Mouse (Mus musculus) A20 (cell line): ENCODE measurements around the gene Mc3r.

Source experiments
- DNase-seq: peaks from one replicate; pipeline ENCODE4 v3.0.0-alpha.2; 2011; ENCODE audit warnings: low read depth, low spot score

Mc3r gene

DNA sequence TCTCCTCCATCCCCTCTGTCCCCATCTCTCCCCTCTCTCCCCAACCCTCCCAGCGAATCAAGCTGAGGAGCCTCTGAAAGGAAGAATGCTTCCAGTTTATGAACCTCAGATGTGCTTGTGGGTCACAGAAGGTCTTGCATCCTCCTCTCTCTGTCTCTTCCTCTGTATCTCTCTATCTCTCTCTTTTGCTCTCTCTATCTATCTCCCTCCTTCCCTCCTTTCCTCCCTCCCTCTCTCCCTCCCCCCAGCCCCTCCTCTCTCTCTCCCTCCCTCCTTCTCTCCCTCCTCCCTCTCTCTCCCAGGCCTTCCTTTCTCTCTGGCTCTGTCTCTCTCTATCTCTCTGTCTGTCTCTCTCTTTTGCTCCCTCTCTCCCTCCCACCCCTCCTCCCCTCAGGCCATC, 50.2 kb downstream of the Mc3r start:
- DNase-seq = no peak

DNA sequence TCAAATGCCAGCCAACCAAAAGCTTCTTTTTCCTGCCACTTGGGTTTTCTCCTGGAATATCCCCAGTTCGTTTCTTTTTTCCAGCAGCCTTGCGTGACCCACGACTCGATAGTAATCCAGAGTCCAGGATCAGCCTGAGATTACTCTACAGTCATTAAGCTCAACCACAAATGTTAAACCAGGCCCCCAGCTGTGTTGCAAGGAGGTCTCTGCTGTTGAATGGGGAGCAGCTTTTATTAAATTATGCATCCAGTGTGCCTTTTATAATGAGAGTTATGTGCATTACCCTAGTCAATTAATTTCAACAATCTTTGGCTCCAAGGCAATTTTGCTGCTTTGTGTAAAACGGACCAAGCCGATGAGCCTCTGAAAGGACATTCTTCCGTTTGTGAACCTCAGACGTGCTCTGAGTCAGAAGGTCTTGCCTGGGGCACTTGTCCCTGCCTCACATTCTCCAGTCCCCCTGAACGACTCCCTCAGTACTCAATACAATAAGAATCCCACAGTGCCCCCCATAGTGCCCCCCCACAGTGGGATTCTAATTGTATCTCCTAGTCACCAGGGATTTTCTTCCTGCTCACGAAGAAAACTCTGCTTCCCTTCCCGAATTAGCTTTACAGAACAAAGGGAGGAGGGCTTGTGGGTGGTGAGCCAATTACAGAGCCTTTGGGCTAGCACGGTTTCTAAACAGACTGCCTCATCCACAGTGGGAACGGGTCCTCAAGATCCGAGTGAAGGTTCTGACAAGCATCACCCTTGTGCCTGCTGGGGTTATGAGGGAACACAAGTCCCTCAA, 51.0 kb downstream of the Mc3r start:
- DNase-seq = no peak
